Mouse (Mus musculus): ENCODE measurements around the gene Ccdc51. TPM values are rescaled to one million over a fixed set of nuclear protein-coding genes. Genes with fewer than 3 reads are reported as not detected.
A peak's percentile ranks its signal among the peaks of the same experiment; 100 is the strongest.

Gene Ccdc51
- polyA plus RNA-seq, 1 experiment from 2014 or later: 12.8 TPM

GRCm38 (mm10) chr9:109059136-109059903 is 23.0 kb upstream of the Ccdc51 start, which contains the start of gene Trex1:
Gene Trex1, minus strand, starts transcription at chr9:109059734.
- WGBS: 25% methylated on average over 15 of the region's 15 CpGs
- peak; percentile 67 for ATAC-seq

GRCm38 (mm10) chr9:109060184-109060897 is 22.0 kb upstream of the Ccdc51 start:
- H3K9me3 ChIP-seq: no peaks in the 10 kb centered on the region
- no peak overlapping the region for H3K27ac ChIP-seq
- H3K9ac ChIP-seq (replicated peaks): no peak overlapping the region; the same call in 1 of the 2 replicates
- 93% methylated on average over 16 of the region's 16 CpGs for whole genome bisulfite sequencing
- H3K4me2 ChIP-seq (replicated peaks): no peak overlapping the region
- peak; percentile 22 for ATAC-seq
- H3K4me1 ChIP-seq (replicated peaks): peaks cover 15% of the 10 kb centered on the region
- H3K4me3 ChIP-seq (replicated peaks): no peak overlapping the region
- no peaks in the 10 kb centered on the region for H3K27me3 ChIP-seq
- peaks cover 80% of the 10 kb centered on the region for H3K36me3 ChIP-seq

More at GRCm38 (mm10) chr9:109059136-109059903, 23.0 kb upstream of the Ccdc51 start, which contains the start of gene Trex1:
- Histone ChIP-seq H3K9ac (replicated peaks) (peak within 1 kb of the TSS; percentile 69), H3K36me3 (peaks cover 70% of the 10 kb centered on the region), H3K27me3 (no peaks in the 10 kb centered on the region), H3K27ac (peak within 1 kb of the TSS; percentile 80), H3K4me3 (replicated peaks) (peak within 1 kb of the TSS; percentile 35), H3K4me2 (replicated peaks) (peak within 1 kb of the TSS; percentile 57), H3K9me3 (no peaks in the 10 kb centered on the region), H3K4me1 (replicated peaks) (peaks cover 24% of the 10 kb centered on the region)

- Histone ChIP-seq H3K9me3 (no peaks in the 10 kb centered on the region), H3K36me3 (peaks cover 86% of the 10 kb centered on the region), H3K4me3 (replicated peaks) (no peak overlapping the region), H3K4me1 (replicated peaks) (peaks cover 14% of the 10 kb centered on the region), H3K4me2 (replicated peaks) (no peak overlapping the region), H3K27me3 (no peaks in the 10 kb centered on the region), H3K27ac (no peak overlapping the region), H3K9ac (replicated peaks) (no peak overlapping the region)
- ATAC-seq: no peak
- 92% methylated on average over 5 of the region's 5 CpGs for WGBS
These were observed 21.4 kb upstream of the Ccdc51 start for GRCm38 (mm10) chr9:109060898-109061295.

- Histone ChIP-seq H3K27me3 (no peaks in the 10 kb centered on the region), H3K36me3 (peaks cover 81% of the 10 kb centered on the region), H3K4me2 (replicated peaks) (no peak overlapping the region), H3K27ac (no peak overlapping the region), H3K9ac (replicated peaks) (no peak overlapping the region), H3K4me3 (replicated peaks) (no peak overlapping the region), H3K9me3 (no peaks in the 10 kb centered on the region), H3K4me1 (replicated peaks) (peaks cover 15% of the 10 kb centered on the region)
- no peak for ATAC-seq
- 93% methylated on average over 3 of the region's 3 CpGs for WGBS
These were observed 14.1 kb upstream of the Ccdc51 start for GRCm38 (mm10) chr9:109068095-109068735.

- 0% methylated on average over 57 of the region's 57 CpGs for WGBS
- peaks cover 33% of the 10 kb centered on the region for H3K36me3 ChIP-seq
- H3K4me3 ChIP-seq (replicated peaks): peak within 1 kb of the TSS; percentile 92
- H3K9me3 ChIP-seq: no peaks in the 10 kb centered on the region
- H3K4me2 ChIP-seq (replicated peaks): peak within 1 kb of the TSS; percentile 74
- no peaks in the 10 kb centered on the region for H3K27me3 ChIP-seq
- H3K27ac ChIP-seq: peak within 1 kb of the TSS; percentile 75
- H3K4me1 ChIP-seq (replicated peaks): peaks cover 25% of the 10 kb centered on the region
- peak within 1 kb of the TSS; percentile 92 for H3K9ac ChIP-seq (replicated peaks)
- ATAC-seq: peak; percentile 100
These were observed 8.4 kb upstream of the Ccdc51 start, which contains the start of gene Atrip for GRCm38 (mm10) chr9:109073661-109074573. Gene Atrip, minus strand, starts transcription at chr9:109074124.

GRCm38 (mm10) chr9:109080516-109080915 is 1.8 kb upstream of the Ccdc51 start:
- H3K4me1 ChIP-seq (replicated peaks): peaks cover 28% of the 10 kb centered on the region
- no peak overlapping the region for H3K27ac ChIP-seq
- WGBS: 96% methylated on average over 3 of the region's 3 CpGs
- H3K27me3 ChIP-seq: no peaks in the 10 kb centered on the region
- no peak overlapping the region for H3K9ac ChIP-seq (replicated peaks)
- ATAC-seq: no peak
- peaks cover 27% of the 10 kb centered on the region for H3K36me3 ChIP-seq
- H3K9me3 ChIP-seq: no peaks in the 10 kb centered on the region
- H3K4me2 ChIP-seq (replicated peaks): peak overlapping the region; percentile 98; the same call in 1 of the 2 replicates
- no peak overlapping the region for H3K4me3 ChIP-seq (replicated peaks)

GRCm38 (mm10) chr9:109081749-109082123 is 557 bp upstream of the Ccdc51 start:
- Histone ChIP-seq H3K4me1 (replicated peaks) (peaks cover 28% of the 10 kb centered on the region), H3K9ac (replicated peaks) (peak overlapping the region; percentile 88), H3K4me2 (replicated peaks) (peak overlapping the region; percentile 98), H3K36me3 (peaks cover 27% of the 10 kb centered on the region), H3K27me3 (no peaks in the 10 kb centered on the region), H3K27ac (peak overlapping the region; percentile 67; the same call in 1 of the 2 replicates), H3K4me3 (replicated peaks) (peak overlapping the region; percentile 82), H3K9me3 (no peaks in the 10 kb centered on the region)
- WGBS: 6% methylated on average over 11 of the region's 11 CpGs
- peak; percentile 32 for ATAC-seq

GRCm38 (mm10) chr9:109084922-109085321 is 2.6 kb downstream of the Ccdc51 start:
- Histone ChIP-seq H3K4me1 (replicated peaks) (peaks cover 28% of the 10 kb centered on the region), H3K4me3 (replicated peaks) (no peak overlapping the region), H3K4me2 (replicated peaks) (no peak overlapping the region), H3K9ac (replicated peaks) (no peak overlapping the region), H3K27ac (no peak overlapping the region), H3K9me3 (no peaks in the 10 kb centered on the region), H3K27me3 (no peaks in the 10 kb centered on the region), H3K36me3 (peaks cover 20% of the 10 kb centered on the region)
- ATAC-seq: no peak
- 12% methylated on average over 2 of the region's 2 CpGs for WGBS

- H3K36me3 ChIP-seq: peaks cover 36% of the 10 kb centered on the region
- peaks cover 10% of the 10 kb centered on the region for H3K4me1 ChIP-seq (replicated peaks)
- no peak overlapping the region for H3K4me2 ChIP-seq (replicated peaks)
- no peak overlapping the region for H3K4me3 ChIP-seq (replicated peaks)
- no peaks in the 10 kb centered on the region for H3K9me3 ChIP-seq
- ATAC-seq: no peak
- no peak overlapping the region for H3K9ac ChIP-seq (replicated peaks)
- no peak overlapping the region for H3K27ac ChIP-seq
- 10% methylated on average over 5 of the region's 5 CpGs for WGBS
- no peaks in the 10 kb centered on the region for H3K27me3 ChIP-seq
These were observed 5.7 kb downstream of the Ccdc51 start for GRCm38 (mm10) chr9:109087987-109088386.

- H3K9ac ChIP-seq (replicated peaks): no peak overlapping the region
- H3K27ac ChIP-seq: no peak overlapping the region
- WGBS: 49% methylated on average over 15 of the region's 15 CpGs
- peaks cover 36% of the 10 kb centered on the region for H3K36me3 ChIP-seq
- H3K4me1 ChIP-seq (replicated peaks): peaks cover 14% of the 10 kb centered on the region
- no peaks in the 10 kb centered on the region for H3K9me3 ChIP-seq
- no peaks in the 10 kb centered on the region for H3K27me3 ChIP-seq
- ATAC-seq: no peak
- H3K4me3 ChIP-seq (replicated peaks): no peak overlapping the region
- H3K4me2 ChIP-seq (replicated peaks): no peak overlapping the region
These were observed 8.2 kb downstream of the Ccdc51 start for GRCm38 (mm10) chr9:109090446-109090845.

- H3K4me2 ChIP-seq (replicated peaks): no peak overlapping the region
- H3K4me3 ChIP-seq (replicated peaks): no peak overlapping the region
- H3K4me1 ChIP-seq (replicated peaks): peaks cover 21% of the 10 kb centered on the region
- H3K27ac ChIP-seq: no peak overlapping the region
- ATAC-seq: no peak
- peaks cover 36% of the 10 kb centered on the region for H3K36me3 ChIP-seq
- 92% methylated on average over 8 of the region's 8 CpGs for WGBS
- H3K27me3 ChIP-seq: no peaks in the 10 kb centered on the region
- H3K9ac ChIP-seq (replicated peaks): no peak overlapping the region
- no peaks in the 10 kb centered on the region for H3K9me3 ChIP-seq
These were observed 9.5 kb downstream of the Ccdc51 start for GRCm38 (mm10) chr9:109091802-109092201.
